Comparison of ENCODE assay signal across 8 mouse cellular contexts in genomic region chrX:106186713-106187649, GRCm38 (mm10). TPM values are rescaled to one million over a fixed set of nuclear protein-coding genes. Genes with fewer than 3 reads are reported as not detected.
A peak's percentile ranks its signal among the peaks of the same experiment; 100 is the strongest.
DNase-seq lines count a peak whose midpoint lies in the region; ATAC-seq and TF ChIP-seq lines count a peak whose summit lies in the region.

Gene Pgk1, plus strand, starts transcription at chrX:106187100.

- H3K27ac ChIP-seq in forebrain, embryonic 12.5 days = peak within 1 kb of the TSS; percentile 85
- peak within 1 kb of the TSS; percentile 93 for H3K27ac ChIP-seq in heart, postnatal 0 days (ENCODE audit: low read depth)
- peak within 1 kb of the TSS; percentile 74 for H3K27ac ChIP-seq in liver, embryonic 16.5 days (ENCODE audit: low read length)
- peak within 1 kb of the TSS; percentile 92 for H3K27ac ChIP-seq in neural tube, embryonic 13.5 days (replicated peaks)
- peak within 1 kb of the TSS; percentile 79 for H3K27ac ChIP-seq in testis, adult 2 months (ENCODE audit: control insufficient read depth, insufficient read depth, low read depth, low read length)

- WGBS in forebrain, embryonic 12.5 days = 17% methylated on average over 40 of the region's 55 CpGs
- 11% methylated on average over 46 of the region's 55 CpGs for WGBS in heart, postnatal 0 days
- 16% methylated on average over 53 of the region's 55 CpGs for WGBS in liver, embryonic 16.5 days (ENCODE audit: insufficient replicate concordance)
- WGBS in neural tube, embryonic 13.5 days = 16% methylated on average over 55 of the region's 55 CpGs

- peak; percentile 85 for DNase-seq in c-Kit-positive CD71-positive TER-119-positive erythroid progenitor cells, embryonic 14.5 days (ENCODE audit: low spot score)
- peak; percentile 92 for DNase-seq in heart, postnatal 0 days (ENCODE audit: low spot score)
- peak; percentile 92 to 93 for DNase-seq in kidney, postnatal 4 days

- H3K36me3 ChIP-seq in E14TG2a.4 (ENCODE audit: insufficient read depth, low read length) = peaks cover 41% of the 10 kb centered on the region
- no peaks in the 10 kb centered on the region for H3K36me3 ChIP-seq in forebrain, embryonic 12.5 days (replicated peaks)
- no peaks in the 10 kb centered on the region for H3K36me3 ChIP-seq in heart, postnatal 0 days (replicated peaks; ENCODE audit: control insufficient read depth, insufficient read depth, low read length)
- no peaks in the 10 kb centered on the region for H3K36me3 ChIP-seq in liver, embryonic 16.5 days (ENCODE audit: control insufficient read depth, insufficient read depth)
- no peaks in the 10 kb centered on the region for H3K36me3 ChIP-seq in neural tube, embryonic 13.5 days
- no peaks in the 10 kb centered on the region for H3K36me3 ChIP-seq in testis, adult 2 months (ENCODE audit: control insufficient read depth, insufficient read depth, low read length)

- peak within 1 kb of the TSS; percentile 93 for H3K4me3 ChIP-seq in E14TG2a.4 (replicated peaks; ENCODE audit: low read length)
- H3K4me3 ChIP-seq in forebrain, embryonic 12.5 days (replicated peaks) = peak within 1 kb of the TSS; percentile 53
- peak within 1 kb of the TSS; percentile 64 for H3K4me3 ChIP-seq in heart, postnatal 0 days (ENCODE audit: low read depth, low read length)
- H3K4me3 ChIP-seq in liver, embryonic 16.5 days (ENCODE audit: low read depth, low read length) = peak within 1 kb of the TSS; percentile 62
- H3K4me3 ChIP-seq in neural tube, embryonic 13.5 days = peak within 1 kb of the TSS; percentile 53
- peak within 1 kb of the TSS; percentile 87 for H3K4me3 ChIP-seq in testis, adult 2 months (ENCODE audit: control insufficient read depth, low read depth, low read length)

- no peaks in the 10 kb centered on the region for H3K9me3 ChIP-seq in E14TG2a.4 (ENCODE audit: low read length)
- H3K9me3 ChIP-seq in forebrain, embryonic 12.5 days = no peaks in the 10 kb centered on the region
- H3K9me3 ChIP-seq in heart, postnatal 0 days (replicated peaks; ENCODE audit: control insufficient read depth, low read length) = no peaks in the 10 kb centered on the region
- no peaks in the 10 kb centered on the region for H3K9me3 ChIP-seq in liver, embryonic 16.5 days (replicated peaks; ENCODE audit: control insufficient read depth, low read length)
- no peaks in the 10 kb centered on the region for H3K9me3 ChIP-seq in neural tube, embryonic 13.5 days

- no peaks in the 10 kb centered on the region for H3K27me3 ChIP-seq in E14TG2a.4 (ENCODE audit: insufficient read depth, low read length)
- no peaks in the 10 kb centered on the region for H3K27me3 ChIP-seq in forebrain, embryonic 12.5 days
- no peaks in the 10 kb centered on the region for H3K27me3 ChIP-seq in heart, postnatal 0 days (ENCODE audit: control insufficient read depth, insufficient read depth, low read length)
- H3K27me3 ChIP-seq in liver, embryonic 16.5 days (ENCODE audit: control insufficient read depth, insufficient read depth, low read depth, low read length) = no peaks in the 10 kb centered on the region
- H3K27me3 ChIP-seq in neural tube, embryonic 13.5 days = no peaks in the 10 kb centered on the region
- no peaks in the 10 kb centered on the region for H3K27me3 ChIP-seq in testis, adult 2 months (ENCODE audit: control insufficient read depth, insufficient read depth, low read length)

- peak; percentile 97 for ATAC-seq in forebrain, embryonic 12.5 days (ENCODE audit: low FRiP score)
- peak; percentile 97 for ATAC-seq in heart, postnatal 0 days (ENCODE audit: insufficient read depth, low read depth)
- ATAC-seq in liver, embryonic 16.5 days (ENCODE audit: low read depth) = peak; percentile 96
- peak; percentile 98 for ATAC-seq in neural tube, embryonic 13.5 days (ENCODE audit: low read depth)

- 0 out of 2 replicates have a peak, but pooled peaks have one; percentile 20 for TF ChIP-seq EP300 in heart, postnatal 0 days (IDR thresholded peaks at IDR 0.05; ENCODE audit: low read depth)

- peaks cover 30% of the 10 kb centered on the region for H3K4me1 ChIP-seq in E14TG2a.4 (replicated peaks; ENCODE audit: low read depth, low read length)
- H3K4me1 ChIP-seq in forebrain, embryonic 12.5 days = peaks cover 15% of the 10 kb centered on the region
- H3K4me1 ChIP-seq in heart, postnatal 0 days (ENCODE audit: control insufficient read depth, insufficient read depth) = no peaks in the 10 kb centered on the region; the same call in 1 of the 2 replicates
- H3K4me1 ChIP-seq in liver, embryonic 16.5 days (ENCODE audit: control insufficient read depth, low read depth, low read length) = peaks cover 6% of the 10 kb centered on the region
- peaks cover 33% of the 10 kb centered on the region for H3K4me1 ChIP-seq in neural tube, embryonic 13.5 days (replicated peaks)
- H3K4me1 ChIP-seq in testis, adult 2 months (ENCODE audit: control insufficient read depth, insufficient read depth, low read length) = peaks cover 3% of the 10 kb centered on the region

- H3K4me2 ChIP-seq in forebrain, embryonic 12.5 days = peak within 1 kb of the TSS; percentile 58
- peak within 1 kb of the TSS; percentile 72 for H3K4me2 ChIP-seq in heart, postnatal 0 days (ENCODE audit: low read depth, low read length)
- H3K4me2 ChIP-seq in liver, embryonic 16.5 days (ENCODE audit: low read depth, low read length) = peak within 1 kb of the TSS; percentile 73
- peak within 1 kb of the TSS; percentile 70 for H3K4me2 ChIP-seq in neural tube, embryonic 13.5 days

- H3K9ac ChIP-seq in forebrain, embryonic 12.5 days = peak within 1 kb of the TSS; percentile 66
- peak within 1 kb of the TSS; percentile 65 for H3K9ac ChIP-seq in heart, postnatal 0 days (replicated peaks; ENCODE audit: low read depth, low read length)
- H3K9ac ChIP-seq in liver, embryonic 16.5 days (ENCODE audit: low read depth, low read length) = peak within 1 kb of the TSS; percentile 55
- peak within 1 kb of the TSS; percentile 77 for H3K9ac ChIP-seq in neural tube, embryonic 13.5 days

- TF ChIP-seq POLR2A in testis, adult 2 months (IDR thresholded peaks at IDR 0.05; ENCODE audit: control insufficient read depth, low read depth, low read length) = no peak; the same call in 1 of the 2 replicates

- no peak for TF ChIP-seq CTCF in E14TG2a.4 (conservative IDR thresholded peaks at IDR 0.05; ENCODE audit: low read length)
- no peak for TF ChIP-seq CTCF in heart, postnatal 0 days (IDR thresholded peaks at IDR 0.05; ENCODE audit: low read depth)
- TF ChIP-seq CTCF in testis, adult 2 months (IDR thresholded peaks at IDR 0.05; ENCODE audit: control insufficient read depth, insufficient read depth, insufficient replicate concordance, low read depth, low read length) = no peak

RNA-seq across cellular contexts. Expression of gene Pgk1, which starts in this region (rescaled TPM):
- polyA plus RNA-seq in forebrain, embryonic 12.5 days (2016; fragmentation: Nextera tagmentation; extraction: Ambion mirVana) = 369 and 371 TPM in 2 replicates
- 801 and 911 TPM in 2 replicates for total RNA-seq in heart, postnatal 0 days (2014; rRNA removed; ENCODE audit: low replicate concordance)
- 452 and 485 TPM in 2 replicates for polyA plus RNA-seq in heart, postnatal 0 days (2015; fragmentation: Nextera tagmentation; extraction: Ambion mirVana)
- polyA plus RNA-seq in liver, embryonic 16.5 days (2015; fragmentation: Nextera tagmentation; extraction: Ambion mirVana) = 189 and 191 TPM in 2 replicates
- polyA plus RNA-seq in neural tube, embryonic 13.5 days (2015; fragmentation: Nextera tagmentation; extraction: Ambion mirVana) = 265 and 289 TPM in 2 replicates
- 11.9 and 13.5 TPM in 2 replicates for polyA plus RNA-seq in testis, adult 2 months (2012; rRNA removed)

Comparison
In these comparisons a context has a peak if more than half of its experiments do, and no peak if none do; other contexts are left out.
1. Peak in every context shown above with its lines: DNase-seq, ATAC-seq, H3K4me3 ChIP-seq and H3K27ac ChIP-seq.
2. RNA of gene Pgk1 (polyA plus RNA-seq): 452 to 485 TPM in heart, postnatal 0 days, 369 to 371 TPM in forebrain, embryonic 12.5 days, 265 to 289 TPM in neural tube, embryonic 13.5 days and 189 to 191 TPM in liver, embryonic 16.5 days; 11.9 to 13.5 TPM in testis, adult 2 months; every median in the first group is over 10 times any median in the second.